Mouse (Mus musculus): ENCODE measurements around the gene Fbxw8. TPM values are rescaled to one million over a fixed set of nuclear protein-coding genes. Genes with fewer than 3 reads are reported as not detected.

The Fbxw8 gene
- polyA plus RNA-seq, 2 experiments, result 27.9 to 55.2 TPM

- DNase-seq (ENCODE audit: low spot score), result no peak
- H3K4me3 ChIP-seq (replicated peaks; ENCODE audit: low read length), result no peak overlapping the region
- no peaks in the 10 kb centered on the region for H3K27me3 ChIP-seq (ENCODE audit: control insufficient read depth, insufficient read depth, low read length)
- no peak overlapping the region for H3K9ac ChIP-seq (ENCODE audit: low read depth, low read length, severe bottlenecking)
- ATAC-seq (ENCODE audit: low FRiP score, low read depth), result no peak
- no peak overlapping the region for H3K4me2 ChIP-seq (replicated peaks; ENCODE audit: low read depth, low read length, severe bottlenecking)
- no peak overlapping the region for H3K27ac ChIP-seq (replicated peaks; ENCODE audit: low read depth, low read length)
- H3K4me1 ChIP-seq (ENCODE audit: control insufficient read depth, insufficient read depth, low read length), result peaks cover 20% of the 10 kb centered on the region
- H3K36me3 ChIP-seq (ENCODE audit: control insufficient read depth, insufficient read depth, low read length), result peaks cover 32% of the 10 kb centered on the region
- TF ChIP-seq POLR2A (IDR thresholded peaks at IDR 0.05; ENCODE audit: borderline replicate concordance, extremely low read depth, insufficient read depth, insufficient read length), result no peak
- H3K9me3 ChIP-seq (ENCODE audit: control insufficient read depth, low read length), result no peaks in the 10 kb centered on the region
- 86% methylated on average over 8 of the region's 8 CpGs for WGBS
Measured at GRCm38 (mm10) chr5:118139630-118140029, 15.6 kb downstream of the Fbxw8 start.

DNA sequence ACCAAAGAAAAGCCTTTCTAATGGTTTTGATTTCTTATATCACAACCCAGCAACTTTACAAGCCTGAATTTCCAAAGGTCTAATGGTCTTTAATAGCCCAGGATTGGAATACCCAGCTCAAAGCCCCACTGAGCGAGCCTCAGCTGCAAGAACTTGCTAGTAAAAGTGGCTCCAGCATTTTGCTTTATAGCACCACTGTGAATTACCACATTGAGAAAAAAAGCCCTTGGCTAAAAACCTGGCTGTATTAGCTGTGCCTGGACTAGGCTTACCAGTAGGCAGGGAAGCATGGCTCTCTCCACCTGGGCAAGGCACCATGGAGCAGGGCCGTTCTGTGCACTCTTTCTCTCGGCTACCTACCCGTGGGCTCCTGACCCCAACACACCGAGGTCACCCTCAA is 18.9 kb downstream of the Fbxw8 start:
- H3K4me2 ChIP-seq (replicated peaks; ENCODE audit: low read depth, low read length, severe bottlenecking), result no peak overlapping the region
- H3K9ac ChIP-seq (ENCODE audit: low read depth, low read length, severe bottlenecking), result no peak overlapping the region
- DNase-seq (ENCODE audit: low spot score) (peak; percentile 54), ATAC-seq (ENCODE audit: low FRiP score, low read depth) (peak; percentile 59)
- H3K27ac ChIP-seq (replicated peaks; ENCODE audit: low read depth, low read length), result 0 out of 2 replicates have a peak overlapping the region, but pooled peaks have one; percentile 30
- H3K27me3 ChIP-seq (ENCODE audit: control insufficient read depth, insufficient read depth, low read length), result no peaks in the 10 kb centered on the region
- peaks cover 22% of the 10 kb centered on the region for H3K36me3 ChIP-seq (ENCODE audit: control insufficient read depth, insufficient read depth, low read length)
- no peak overlapping the region for H3K4me3 ChIP-seq (replicated peaks; ENCODE audit: low read length)
- H3K9me3 ChIP-seq (ENCODE audit: control insufficient read depth, low read length), result no peaks in the 10 kb centered on the region
- 40% methylated on average over 5 of the region's 5 CpGs for WGBS
- peaks cover 20% of the 10 kb centered on the region for H3K4me1 ChIP-seq (ENCODE audit: control insufficient read depth, insufficient read depth, low read length)
- no peak for TF ChIP-seq POLR2A (IDR thresholded peaks at IDR 0.05; ENCODE audit: borderline replicate concordance, extremely low read depth, insufficient read depth, insufficient read length)

GRCm38 (mm10) chr5:118128651-118129050 is 26.6 kb downstream of the Fbxw8 start:
- Histone ChIP-seq H3K4me3 (replicated peaks; ENCODE audit: low read length) (no peak overlapping the region), H3K9me3 (ENCODE audit: control insufficient read depth, low read length) (no peaks in the 10 kb centered on the region), H3K9ac (ENCODE audit: low read depth, low read length, severe bottlenecking) (no peak overlapping the region), H3K4me1 (ENCODE audit: control insufficient read depth, insufficient read depth, low read length) (no peaks in the 10 kb centered on the region), H3K27me3 (ENCODE audit: control insufficient read depth, insufficient read depth, low read length) (no peaks in the 10 kb centered on the region), H3K36me3 (ENCODE audit: control insufficient read depth, insufficient read depth, low read length) (peaks cover 45% of the 10 kb centered on the region), H3K4me2 (replicated peaks; ENCODE audit: low read depth, low read length, severe bottlenecking) (no peak overlapping the region), H3K27ac (replicated peaks; ENCODE audit: low read depth, low read length) (no peak overlapping the region)
- DNase-seq (ENCODE audit: low spot score) (no peak), ATAC-seq (ENCODE audit: low FRiP score, low read depth) (no peak)
- TF ChIP-seq POLR2A (IDR thresholded peaks at IDR 0.05; ENCODE audit: borderline replicate concordance, extremely low read depth, insufficient read depth, insufficient read length), result no peak
- 68% methylated on average over 9 of the region's 9 CpGs for WGBS

- no peak for DNase-seq (ENCODE audit: low spot score)
- Histone ChIP-seq H3K9ac (ENCODE audit: low read depth, low read length, severe bottlenecking) (no peak overlapping the region), H3K4me1 (ENCODE audit: control insufficient read depth, insufficient read depth, low read length) (no peaks in the 10 kb centered on the region), H3K9me3 (ENCODE audit: control insufficient read depth, low read length) (no peaks in the 10 kb centered on the region), H3K36me3 (ENCODE audit: control insufficient read depth, insufficient read depth, low read length) (peaks cover 45% of the 10 kb centered on the region), H3K27ac (replicated peaks; ENCODE audit: low read depth, low read length) (no peak overlapping the region), H3K4me3 (replicated peaks; ENCODE audit: low read length) (no peak overlapping the region), H3K27me3 (ENCODE audit: control insufficient read depth, insufficient read depth, low read length) (no peaks in the 10 kb centered on the region), H3K4me2 (replicated peaks; ENCODE audit: low read depth, low read length, severe bottlenecking) (no peak overlapping the region)
- WGBS, result 68% methylated on average over 6 of the region's 6 CpGs
- no peak for ATAC-seq (ENCODE audit: low FRiP score, low read depth)
- TF ChIP-seq POLR2A (IDR thresholded peaks at IDR 0.05; ENCODE audit: borderline replicate concordance, extremely low read depth, insufficient read depth, insufficient read length), result no peak
Measured at GRCm38 (mm10) chr5:118128208-118128607, 27.1 kb downstream of the Fbxw8 start.

DNA sequence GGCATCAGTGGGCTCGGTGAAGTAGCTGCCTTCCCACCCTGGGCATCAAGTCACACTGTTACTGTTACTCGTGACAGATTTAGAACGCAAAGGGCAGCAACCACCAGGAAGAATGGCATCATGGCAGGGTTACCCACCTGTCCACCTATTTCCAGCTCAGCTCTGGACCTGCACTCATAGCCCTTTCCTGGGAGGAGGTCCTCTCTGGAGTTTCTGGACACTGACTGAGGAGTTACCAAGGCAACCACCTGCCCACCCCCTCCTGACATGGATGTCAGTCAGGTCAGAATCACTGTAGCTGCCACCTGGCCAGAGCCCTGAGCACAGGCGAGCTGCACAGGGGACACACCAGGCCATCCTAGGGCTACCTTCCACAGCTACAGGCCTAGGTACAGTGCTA is 28.6 kb downstream of the Fbxw8 start:
- DNase-seq (ENCODE audit: low spot score), result no peak
- no peak overlapping the region for H3K4me2 ChIP-seq (replicated peaks; ENCODE audit: low read depth, low read length, severe bottlenecking)
- no peaks in the 10 kb centered on the region for H3K9me3 ChIP-seq (ENCODE audit: control insufficient read depth, low read length)
- H3K4me3 ChIP-seq (replicated peaks; ENCODE audit: low read length), result no peak overlapping the region
- TF ChIP-seq POLR2A (IDR thresholded peaks at IDR 0.05; ENCODE audit: borderline replicate concordance, extremely low read depth, insufficient read depth, insufficient read length), result no peak
- peaks cover 45% of the 10 kb centered on the region for H3K36me3 ChIP-seq (ENCODE audit: control insufficient read depth, insufficient read depth, low read length)
- H3K9ac ChIP-seq (ENCODE audit: low read depth, low read length, severe bottlenecking), result no peak overlapping the region
- no peak for ATAC-seq (ENCODE audit: low FRiP score, low read depth)
- no peaks in the 10 kb centered on the region for H3K4me1 ChIP-seq (ENCODE audit: control insufficient read depth, insufficient read depth, low read length)
- no peak overlapping the region for H3K27ac ChIP-seq (replicated peaks; ENCODE audit: low read depth, low read length)
- no peaks in the 10 kb centered on the region for H3K27me3 ChIP-seq (ENCODE audit: control insufficient read depth, insufficient read depth, low read length)
- WGBS, result 88% methylated on average over 4 of the region's 4 CpGs

GRCm38 (mm10) chr5:118123096-118123495 is 32.2 kb downstream of the Fbxw8 start:
- H3K9ac ChIP-seq (ENCODE audit: low read depth, low read length, severe bottlenecking), result no peak overlapping the region
- H3K4me1 ChIP-seq (ENCODE audit: control insufficient read depth, insufficient read depth, low read length), result peaks cover 10% of the 10 kb centered on the region; the same call in 1 of the 2 replicates
- H3K27ac ChIP-seq (replicated peaks; ENCODE audit: low read depth, low read length), result no peak overlapping the region
- H3K4me2 ChIP-seq (replicated peaks; ENCODE audit: low read depth, low read length, severe bottlenecking), result no peak overlapping the region
- TF ChIP-seq POLR2A (IDR thresholded peaks at IDR 0.05; ENCODE audit: borderline replicate concordance, extremely low read depth, insufficient read depth, insufficient read length), result no peak
- no peak overlapping the region for H3K4me3 ChIP-seq (replicated peaks; ENCODE audit: low read length)
- H3K27me3 ChIP-seq (ENCODE audit: control insufficient read depth, insufficient read depth, low read length), result no peaks in the 10 kb centered on the region
- no peak for DNase-seq (ENCODE audit: low spot score)
- no peak for ATAC-seq (ENCODE audit: low FRiP score, low read depth)
- H3K9me3 ChIP-seq (ENCODE audit: control insufficient read depth, low read length), result no peaks in the 10 kb centered on the region
- H3K36me3 ChIP-seq (ENCODE audit: control insufficient read depth, insufficient read depth, low read length), result peaks cover 41% of the 10 kb centered on the region
- WGBS, result 52% methylated on average over 10 of the region's 10 CpGs
